In genomic region chr10:86707134-86707533, GRCm38 (mm10) we compare ENCODE assay signal across 8 mouse cellular contexts. TPM values are rescaled to one million over a fixed set of nuclear protein-coding genes. Genes with fewer than 3 reads are reported as not detected.
DNase-seq lines count a peak whose midpoint lies in the region; ATAC-seq and TF ChIP-seq lines count a peak whose summit lies in the region.

No protein-coding gene starts in this region.

- peak overlapping the region; percentile 100 for H3K27ac ChIP-seq in left cerebral cortex, adult 2 months
- peak overlapping the region; percentile 98; the same call in 1 of the 2 replicates for H3K27ac ChIP-seq in intestine, embryonic 16.5 days (ENCODE audit: low read length)

- TF ChIP-seq POLR2A in myocyte (IDR thresholded peaks at IDR 0.05; ENCODE audit: insufficient read length, low read depth): no peak

- H3K27me3 ChIP-seq in erythroblast, embryonic 14.5 days (ENCODE audit: control insufficient read depth): no peaks in the 10 kb centered on the region
- H3K27me3 ChIP-seq in intestine, embryonic 16.5 days (replicated peaks; ENCODE audit: control insufficient read depth, insufficient read depth, low read length): no peaks in the 10 kb centered on the region
- H3K27me3 ChIP-seq in myocyte (ENCODE audit: control insufficient read depth, insufficient read depth, insufficient read length): no peaks in the 10 kb centered on the region

- H3K9me3 ChIP-seq in erythroblast, embryonic 14.5 days (ENCODE audit: control insufficient read depth, low read length): no peaks in the 10 kb centered on the region
- no peaks in the 10 kb centered on the region for H3K9me3 ChIP-seq in intestine, embryonic 16.5 days (ENCODE audit: control insufficient read depth, low read length)

- DNase-seq in left cerebral cortex, adult 2 months (ENCODE audit: extremely low spot score in 1 of 2, low spot score in 2 of 2): no peak
- no peak for DNase-seq in left cerebral cortex, adult 18-20 months (ENCODE audit: low spot score in 2 of 2)
- DNase-seq in layer of hippocampus, postnatal 10 days (ENCODE audit: low spot score in 2 of 2): no peak
- no peak for DNase-seq in urinary bladder, adult 18-20 months (ENCODE audit: low spot score in 2 of 2)

- no peak for TF ChIP-seq CTCF in left cerebral cortex, adult 2 months (IDR thresholded peaks at IDR 0.05)

- 0 out of 2 replicates have a peak overlapping the region, but pooled peaks have one; percentile 67 for H3K4me2 ChIP-seq in intestine, embryonic 16.5 days (ENCODE audit: low read depth, low read length)
- H3K4me2 ChIP-seq in myocyte (ENCODE audit: low read depth): peak overlapping the region; percentile 64

- intact Hi-C loops in left cerebral cortex, adult 2 months (cut with DNase I): loop anchor here (2.0 to 10.0 kb wide), 3 partner anchors 24 to 832 kb away; no protein-coding TSS in a partner anchor

- no peak overlapping the region for H3K9ac ChIP-seq in intestine, embryonic 16.5 days (ENCODE audit: low read depth, low read length)

- H3K4me3 ChIP-seq in erythroblast, embryonic 14.5 days (replicated peaks): peak overlapping the region; percentile 94
- no peak overlapping the region for H3K4me3 ChIP-seq in left cerebral cortex, adult 2 months
- no peak overlapping the region for H3K4me3 ChIP-seq in intestine, embryonic 16.5 days (ENCODE audit: low read length)
- peak overlapping the region; percentile 97 for H3K4me3 ChIP-seq in myocyte

- ATAC-seq in erythroblast, adult 5-6 weeks (replicated peaks; ENCODE audit: low FRiP score, poor library complexity, severe bottlenecking): no peak
- no peak for ATAC-seq in intestine, embryonic 16.5 days

- WGBS in intestine, embryonic 16.5 days: 79% methylated on average over 3 of the region's 3 CpGs

- peaks cover 22% of the 10 kb centered on the region for H3K36me3 ChIP-seq in erythroblast, embryonic 14.5 days (ENCODE audit: control insufficient read depth)
- no peaks in the 10 kb centered on the region for H3K36me3 ChIP-seq in intestine, embryonic 16.5 days (ENCODE audit: control insufficient read depth, insufficient read depth, low read length)
- H3K36me3 ChIP-seq in myocyte (ENCODE audit: control insufficient read depth, insufficient read depth): peaks cover 15% of the 10 kb centered on the region

- H3ac ChIP-seq in myocyte (ENCODE audit: control insufficient read depth, insufficient read length): no peak overlapping the region

- H3K79me2 ChIP-seq in myocyte (ENCODE audit: control insufficient read depth, insufficient read depth): peaks cover 31% of the 10 kb centered on the region

- peaks cover 47% of the 10 kb centered on the region for H3K4me1 ChIP-seq in erythroblast, embryonic 14.5 days (ENCODE audit: control insufficient read depth)
- peaks cover 17% of the 10 kb centered on the region for H3K4me1 ChIP-seq in intestine, embryonic 16.5 days (ENCODE audit: control insufficient read depth, insufficient read depth, low read length)

TF ChIP-seq in myocyte, 11 proteins besides CTCF, POLR2A, EP300 and RAD21:
- TF ChIP-seq MAX (IDR thresholded peaks at IDR 0.05; ENCODE audit: low read depth) (no peak), SRF (IDR thresholded peaks at IDR 0.05; ENCODE audit: control insufficient read depth, insufficient read length, low read depth) (no peak), REST (IDR thresholded peaks at IDR 0.05; ENCODE audit: insufficient read depth, insufficient read length) (no peak), TCF3 (IDR thresholded peaks at IDR 0.05; ENCODE audit: insufficient read length, low read depth) (no peak), USF1 (IDR thresholded peaks at IDR 0.05; ENCODE audit: low read depth) (no peak), MYOG (IDR thresholded peaks at IDR 0.05; ENCODE audit: control insufficient read depth in 1 of 3, insufficient read depth in 1 of 3, insufficient read length in 2 of 3, low read depth in 2 of 3) (no peak), TCF12 (IDR thresholded peaks at IDR 0.05; ENCODE audit: insufficient read depth, poor library complexity, severe bottlenecking) (no peak), E2F4 (IDR thresholded peaks at IDR 0.05; ENCODE audit: insufficient read depth) (no peak), MYOD1 (IDR thresholded peaks at IDR 0.05; ENCODE audit: control insufficient read depth in 1 of 3, insufficient read length in 2 of 3, low read depth in 2 of 3) (no peak), CEBPB (IDR thresholded peaks at IDR 0.05; ENCODE audit: insufficient read depth, poor library complexity, severe bottlenecking) (no peak), POLR2AphosphoS2 (IDR thresholded peaks at IDR 0.05; ENCODE audit: insufficient read length, low read depth) (no peak)
TF ChIP-seq in myocyte: peak in this region for 0.

RNA-seq across cellular contexts. Expression of gene Ttc41, which starts 1.5 kb away (rescaled TPM):
- 0.03 TPM in 1 of 2 replicates, not detected in the other for polyA plus RNA-seq in erythroblast, embryonic 14.5 days (2012)
- total RNA-seq in erythroblast, adult 5-6 weeks (2015; ENCODE audit: low replicate concordance): not detected in 2 replicates
- 0.26 and 0.42 TPM in 2 replicates for total RNA-seq in erythroblast, adult 5-6 weeks (2017; ENCODE audit: low replicate concordance)
- total RNA-seq in left cerebral cortex, adult 2 months (2021): 1 to 10 TPM; 1.4 to 1.5 TPM
- 1 to 10 TPM; 1.6 TPM for total RNA-seq in left cerebral cortex, adult 18-20 months (2021)
- polyA plus RNA-seq in intestine, embryonic 16.5 days (2015; fragmentation: Nextera tagmentation; extraction: Ambion mirVana): 1.5 TPM in 2 replicates
- 0.40 TPM for polyA plus RNA-seq in myocyte (2012; fragmentation: generic; extraction: Trizol)
- total RNA-seq in layer of hippocampus, postnatal 10 days (2021): 1 to 10 TPM; 1.2 to 1.4 TPM

RNA-seq across cellular contexts. Expression of gene Hsp90b1, which starts 1.8 kb away (rescaled TPM):
- 0.95 and 1.4 TPM in 2 replicates for polyA plus RNA-seq in erythroblast, embryonic 14.5 days (2012)
- 136 and 158 TPM in 2 replicates for total RNA-seq in erythroblast, adult 5-6 weeks (2015; ENCODE audit: low replicate concordance)
- 198 and 211 TPM in 2 replicates for total RNA-seq in erythroblast, adult 5-6 weeks (2017; ENCODE audit: low replicate concordance)
- 100 to 1,000 TPM; 328 to 352 TPM for total RNA-seq in left cerebral cortex, adult 2 months (2021)
- 100 to 1,000 TPM; 335 to 352 TPM for total RNA-seq in left cerebral cortex, adult 18-20 months (2021)
- 735 and 756 TPM in 2 replicates for polyA plus RNA-seq in intestine, embryonic 16.5 days (2015; fragmentation: Nextera tagmentation; extraction: Ambion mirVana)
- polyA plus RNA-seq in myocyte (2012; fragmentation: generic; extraction: Trizol): 138 TPM
- total RNA-seq in layer of hippocampus, postnatal 10 days (2021): 100 to 1,000 TPM; 263 to 275 TPM

RNA-seq across cellular contexts. Expression of gene Gm49358, which starts 56.6 kb away (rescaled TPM):
- polyA plus RNA-seq in erythroblast, embryonic 14.5 days (2012): not detected in 2 replicates
- not detected in 2 replicates for total RNA-seq in erythroblast, adult 5-6 weeks (2015; ENCODE audit: low replicate concordance)
- 1.2 TPM in 1 of 2 replicates, not detected in the other for total RNA-seq in erythroblast, adult 5-6 weeks (2017; ENCODE audit: low replicate concordance)
- total RNA-seq in left cerebral cortex, adult 2 months (2021): 10 to 100 TPM; 19.1 to 24.5 TPM
- 10 to 100 TPM; 19.5 to 20.8 TPM for total RNA-seq in left cerebral cortex, adult 18-20 months (2021)
- not detected in 2 replicates for polyA plus RNA-seq in intestine, embryonic 16.5 days (2015; fragmentation: Nextera tagmentation; extraction: Ambion mirVana)
- not detected for polyA plus RNA-seq in myocyte (2012; fragmentation: generic; extraction: Trizol)
- total RNA-seq in layer of hippocampus, postnatal 10 days (2021): 10 to 100 TPM; 23.7 to 29.2 TPM

Comparison
In these comparisons a context has a peak if more than half of its experiments do, and no peak if none do; other contexts are left out.
1. H3K4me3 ChIP-seq: peak in erythroblast, embryonic 14.5 days (single experiment) and myocyte (single experiment); none in left cerebral cortex, adult 2 months (single experiment) and intestine, embryonic 16.5 days (single experiment).
2. RNA of gene Gm49358, which starts 56.6 kb away (total RNA-seq): 23.7 to 29.2 TPM in layer of hippocampus, postnatal 10 days, 19.1 to 24.5 TPM in left cerebral cortex, adult 2 months and 19.5 to 20.8 TPM in left cerebral cortex, adult 18-20 months; 1.2 TPM in erythroblast, adult 5-6 weeks; every median in the first group is over 4 times any median in the second.